Mouse (Mus musculus) right cerebral cortex, postnatal 10 days (tissue): Measurements from ENCODE around the gene Lyzl4.

Experiments
- DNase-seq, 2 experiments: peaks; one replicate each; pipeline ENCODE4 v3.0.0; 2021; ENCODE audit warnings: low spot score in 2 of 2

Lyzl4 gene

DNA sequence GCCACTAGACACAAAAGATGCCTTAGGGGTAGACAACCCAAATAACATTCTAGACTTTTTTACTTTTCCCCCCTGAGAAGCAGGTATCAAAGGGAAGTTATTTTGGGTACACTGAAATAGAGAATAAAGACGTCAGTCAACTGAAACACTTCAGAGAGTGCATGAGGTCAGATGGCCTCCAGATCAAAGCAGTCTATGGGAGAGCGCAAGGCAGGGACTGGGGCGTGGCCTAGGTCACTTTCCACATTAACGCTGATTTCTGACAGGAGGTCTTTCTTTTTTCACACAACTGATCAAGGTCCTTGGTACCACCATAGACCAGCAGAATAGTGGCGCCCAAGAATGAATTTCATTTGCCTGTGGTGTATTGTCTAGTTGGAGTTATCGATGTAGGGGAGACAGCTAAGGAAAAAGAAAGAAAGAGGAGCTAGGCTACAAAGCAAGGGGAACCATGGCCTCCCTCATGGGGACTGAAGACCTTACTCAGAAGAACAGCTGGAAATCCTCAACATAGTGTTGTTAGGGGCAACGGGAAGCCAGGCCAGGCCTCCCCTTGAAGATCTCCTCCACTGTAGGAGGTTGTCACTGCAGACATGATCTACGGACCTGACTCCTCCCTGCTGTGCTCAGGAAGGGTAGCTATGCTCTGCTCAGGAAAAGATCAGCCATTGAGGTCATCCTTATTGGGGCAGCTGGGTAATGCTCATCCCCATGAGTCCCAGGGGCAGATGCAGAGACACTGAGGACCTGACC, 113.1 kb downstream of the Lyzl4 start:
- no peak for DNase-seq
